Mouse (Mus musculus) hindbrain, postnatal 0 days (tissue): ENCODE measurements around the gene Zfp62. TPM values are rescaled to one million over a fixed set of nuclear protein-coding genes. Genes with fewer than 3 reads are reported as not detected.

Source experiments
- ATAC-seq: fragments of 200-750 bp; cut with Nextera tagmentation; 2 replicates; pipeline ENCODE4 v1.8.0; 2017; ENCODE audit warnings: mild to moderate bottlenecking, moderate TSS enrichment, moderate library complexity
- DNase-seq: peaks from one replicate; pipeline ENCODE4 v3.0.0-alpha.2; 2015; ENCODE audit warnings: low spot score
- H3K27ac ChIP-seq: fragments of 300-500 bp; sonication (generic); 2 replicates; pipeline ENCODE4 v1.5.1; 2014; ENCODE audit warnings: mild to moderate bottlenecking
- H3K27me3 ChIP-seq: fragments of 300-500 bp; sonication (generic); 2 replicates; pipeline ENCODE4 v1.6.1; 2014; ENCODE audit warnings: low read length, mixed read lengths; ENCODE audit not compliant: insufficient read depth
- H3K36me3 ChIP-seq: fragments of 300-500 bp; sonication (generic); 2 replicates; pipeline ENCODE4 v1.6.1; 2014; ENCODE audit warnings: low read length, mixed read lengths; ENCODE audit not compliant: insufficient read depth
- H3K4me1 ChIP-seq: fragments of 300-500 bp; sonication (generic); 2 replicates; pipeline ENCODE4 v1.6.1; 2014; ENCODE audit warnings: antibody characterized with exemption, low read length, mixed read lengths; ENCODE audit not compliant: insufficient read depth
- H3K4me2 ChIP-seq: fragments of 300-500 bp; sonication (generic); 2 replicates; pipeline ENCODE4 v1.6.1; 2014; ENCODE audit warnings: low read depth, mild to moderate bottlenecking, low read length, moderate library complexity, mixed read lengths
- H3K4me3 ChIP-seq: fragments of 300-500 bp; sonication (generic); 2 replicates; pipeline ENCODE4 v1.5.1; 2014; ENCODE audit warnings: low read length
- H3K9ac ChIP-seq: fragments of 300-500 bp; sonication (generic); replicated peaks from 2 replicates; pipeline ENCODE4 v1.6.1; 2014; ENCODE audit warnings: mild to moderate bottlenecking, low read length, moderate library complexity, mixed read lengths
- H3K9me3 ChIP-seq: fragments of 300-500 bp; sonication (generic); 2 replicates; pipeline ENCODE4 v1.6.1; 2016; ENCODE audit warnings: low read length, mixed read lengths
- CTCF ChIP-seq: IDR thresholded peaks from 2 replicates; pipeline ENCODE4 v1.5.1; 2016; ENCODE audit warnings: antibody characterized with exemption, control low read depth, low read depth
- WGBS: fragments of 180-500 bp; shearing (Covaris S2); extraction: QIAGEN DNeasy Blood & Tissue Kit; methylation state at CpG from one replicate; pipeline ENCODE4 v1.1.7; 2014; 5-methylcytosine and 5-hydroxymethylcytosine counted together
- polyA plus RNA-seq: library from polyadenylated mRNA; unstranded; fragments of >200 nt; fragmentation: Nextera tagmentation; extraction: Ambion mirVana; gene quantifications from 2 replicates; pipeline ENCODE4 v1.2.1, GENCODE M21; 2015
- total RNA-seq: library from RNA; depleted of rRNA; stranded (reverse); fragments of >200 nt; gene quantifications from 2 replicates; pipeline ENCODE4 v1.2.3, GENCODE M21; 2014

Zfp62 gene
- total and polyA plus RNA-seq, 2 experiments from 2014 or later: 25.0 to 25.8 TPM

- no peaks in the 10 kb centered on the region for H3K27me3 ChIP-seq
- 80% methylated on average over 5 of the region's 5 CpGs for WGBS
- 0 out of 2 replicates have a peak overlapping the region, but pooled peaks have one; percentile 66 for H3K4me2 ChIP-seq
- H3K9ac ChIP-seq: no peak overlapping the region
- H3K4me3 ChIP-seq: no peak overlapping the region
- H3K4me1 ChIP-seq: 0 out of 2 replicates have a peak, but pooled peaks cover 4% of the 10 kb centered on the region
- H3K9me3 ChIP-seq: no peaks in the 10 kb centered on the region
- DNase-seq (no peak), ATAC-seq (no peak)
- H3K27ac ChIP-seq: no peak overlapping the region
- no peak for TF ChIP-seq CTCF
- H3K36me3 ChIP-seq: peaks cover 4% of the 10 kb centered on the region; the same call in 1 of the 2 replicates
Observed at GRCm38 (mm10) chr11:49252048-49252447, 49.0 kb downstream of the Zfp62 start.

DNA sequence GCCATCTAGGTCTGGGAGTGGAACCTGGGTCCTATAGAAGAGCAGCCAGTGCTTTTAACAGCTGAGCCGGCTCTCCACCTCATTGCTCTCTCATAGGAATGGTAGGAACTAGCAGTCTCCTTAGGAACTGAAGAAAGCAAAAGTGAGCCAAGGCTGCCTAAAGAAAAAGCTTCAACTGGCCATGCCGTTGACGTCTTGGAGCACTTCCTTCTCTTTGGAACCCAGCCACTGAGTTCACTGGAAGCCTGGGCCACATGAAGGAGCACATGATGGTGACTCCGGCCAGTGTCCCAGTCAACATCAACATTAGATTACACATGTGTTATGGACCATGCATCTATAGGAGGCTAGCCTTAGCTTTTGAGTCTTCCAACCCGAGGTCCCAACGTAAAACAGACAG lies 49.9 kb downstream of the Zfp62 start:
- peaks cover 4% of the 10 kb centered on the region; the same call in 1 of the 2 replicates for H3K36me3 ChIP-seq
- H3K9me3 ChIP-seq: no peaks in the 10 kb centered on the region
- H3K4me3 ChIP-seq: no peak overlapping the region
- TF ChIP-seq CTCF: no peak
- H3K4me2 ChIP-seq: no peak overlapping the region
- no peaks in the 10 kb centered on the region for H3K4me1 ChIP-seq
- no peak for DNase-seq
- 83% methylated on average over 6 of the region's 6 CpGs for WGBS
- H3K9ac ChIP-seq: no peak overlapping the region
- H3K27ac ChIP-seq: no peak overlapping the region
- ATAC-seq: no peak
- no peaks in the 10 kb centered on the region for H3K27me3 ChIP-seq

- Histone ChIP-seq H3K27me3 (no peaks in the 10 kb centered on the region), H3K4me3 (no peak overlapping the region), H3K36me3 (peaks cover 13% of the 10 kb centered on the region; the same call in 1 of the 2 replicates), H3K9ac (no peak overlapping the region), H3K27ac (no peak overlapping the region), H3K4me2 (no peak overlapping the region), H3K9me3 (no peaks in the 10 kb centered on the region), H3K4me1 (no peaks in the 10 kb centered on the region)
- no peak for TF ChIP-seq CTCF
- ATAC-seq (no peak), DNase-seq (no peak)
- WGBS: 93% methylated on average over 2 of the region's 2 CpGs
Observed at GRCm38 (mm10) chr11:49259296-49259695, 56.2 kb downstream of the Zfp62 start.

DNA sequence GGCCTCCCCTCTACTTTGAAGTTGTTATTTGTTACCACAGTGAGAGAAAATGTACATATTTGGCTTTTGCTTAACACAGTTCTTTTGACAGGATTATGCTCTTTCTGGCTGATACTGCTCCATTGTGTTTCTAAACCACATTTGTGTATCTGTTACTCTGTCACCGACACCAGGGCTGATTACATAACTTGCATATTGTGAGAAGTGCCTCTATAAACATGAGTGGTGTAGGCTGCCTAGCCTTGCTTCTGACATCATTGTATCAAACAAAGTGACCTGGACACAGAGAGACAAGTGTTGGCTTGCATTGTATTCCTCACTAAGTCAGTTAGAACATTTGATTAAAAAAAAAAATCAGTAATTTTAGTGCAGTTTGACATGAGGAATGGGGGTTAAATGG lies 56.7 kb downstream of the Zfp62 start:
- no peak for TF ChIP-seq CTCF
- ATAC-seq: no peak
- no peaks in the 10 kb centered on the region for H3K27me3 ChIP-seq
- H3K4me1 ChIP-seq: no peaks in the 10 kb centered on the region
- 72% methylated on average over 1 of the region's 1 CpGs for WGBS
- no peak overlapping the region for H3K4me2 ChIP-seq
- H3K27ac ChIP-seq: no peak overlapping the region
- H3K9ac ChIP-seq: no peak overlapping the region
- no peak for DNase-seq
- H3K36me3 ChIP-seq: peaks cover 13% of the 10 kb centered on the region; the same call in 1 of the 2 replicates
- H3K4me3 ChIP-seq: no peak overlapping the region
- H3K9me3 ChIP-seq: no peaks in the 10 kb centered on the region

DNA sequence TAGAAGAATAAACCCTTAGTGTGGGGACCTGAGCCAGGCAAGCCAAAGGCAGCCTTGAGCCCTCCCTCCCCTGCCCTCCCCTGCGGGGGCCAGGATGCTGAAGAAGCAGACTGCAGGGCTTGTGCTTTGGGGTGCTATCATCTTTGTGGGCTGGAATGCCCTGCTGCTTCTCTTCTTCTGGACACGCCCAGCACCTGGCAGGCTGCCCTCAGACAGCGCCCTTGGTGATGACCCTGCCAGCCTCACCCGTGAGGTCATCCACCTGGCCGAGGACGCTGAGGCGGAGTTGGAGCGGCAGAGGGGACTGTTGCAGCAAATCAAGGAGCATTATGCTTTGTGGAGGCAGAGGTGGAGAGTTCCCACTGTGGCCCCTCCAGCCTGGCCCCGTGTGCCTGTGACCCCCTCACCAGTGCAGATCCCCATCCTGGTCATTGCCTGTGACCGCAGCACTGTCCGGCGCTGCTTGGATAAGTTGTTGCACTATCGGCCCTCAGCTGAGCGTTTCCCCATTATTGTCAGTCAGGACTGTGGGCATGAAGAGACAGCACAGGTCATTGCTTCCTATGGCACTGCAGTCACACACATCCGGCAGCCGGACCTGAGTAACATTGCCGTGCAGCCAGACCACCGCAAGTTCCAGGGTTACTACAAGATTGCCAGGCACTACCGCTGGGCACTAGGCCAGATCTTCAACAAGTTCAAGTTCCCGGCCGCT lies 57.7 kb downstream of the Zfp62 start:
- Histone ChIP-seq H3K4me1 (no peaks in the 10 kb centered on the region), H3K4me3 (no peak overlapping the region), H3K9ac (no peak overlapping the region), H3K9me3 (no peaks in the 10 kb centered on the region), H3K36me3 (peaks cover 13% of the 10 kb centered on the region; the same call in 1 of the 2 replicates), H3K27me3 (no peaks in the 10 kb centered on the region), H3K4me2 (no peak overlapping the region), H3K27ac (no peak overlapping the region)
- 88% methylated on average over 21 of the region's 21 CpGs for WGBS
- ATAC-seq (no peak), DNase-seq (no peak)
- no peak for TF ChIP-seq CTCF

DNA sequence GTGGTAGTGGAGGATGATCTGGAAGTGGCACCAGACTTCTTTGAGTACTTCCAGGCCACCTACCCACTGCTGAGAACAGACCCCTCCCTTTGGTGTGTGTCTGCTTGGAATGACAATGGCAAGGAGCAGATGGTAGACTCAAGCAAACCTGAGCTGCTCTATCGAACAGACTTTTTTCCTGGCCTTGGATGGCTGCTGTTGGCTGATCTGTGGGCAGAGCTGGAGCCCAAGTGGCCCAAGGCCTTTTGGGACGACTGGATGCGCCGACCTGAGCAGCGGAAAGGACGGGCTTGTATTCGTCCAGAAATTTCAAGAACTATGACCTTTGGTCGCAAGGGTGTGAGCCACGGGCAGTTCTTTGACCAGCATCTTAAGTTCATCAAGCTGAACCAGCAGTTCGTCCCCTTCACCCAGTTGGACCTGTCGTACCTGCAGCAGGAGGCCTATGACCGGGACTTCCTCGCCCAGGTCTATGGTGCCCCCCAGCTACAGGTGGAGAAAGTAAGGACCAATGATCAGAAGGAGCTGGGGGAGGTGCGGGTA lies 58.3 kb downstream of the Zfp62 start:
- 89% methylated on average over 14 of the region's 14 CpGs for WGBS

DNA sequence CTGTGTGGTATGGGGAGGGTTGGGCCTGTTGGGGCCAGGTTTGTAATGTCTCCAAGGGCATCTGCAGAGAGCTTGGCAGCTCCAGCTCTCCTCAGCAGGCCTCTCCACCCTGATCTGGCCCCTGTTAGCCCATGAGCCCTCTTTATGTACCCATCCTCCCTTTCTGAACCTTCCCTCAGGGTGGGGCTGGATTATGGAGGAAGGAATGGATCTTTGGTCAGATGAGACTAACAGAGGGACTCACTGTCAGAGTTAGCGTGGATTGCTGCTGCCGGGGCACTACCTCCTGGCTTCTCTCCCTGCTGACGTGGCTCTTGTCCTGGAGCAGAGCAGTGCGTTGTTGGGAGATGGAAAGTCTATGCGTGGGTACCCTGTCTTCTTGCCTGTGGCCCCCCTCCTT lies 59.2 kb downstream of the Zfp62 start:
- peaks cover 13% of the 10 kb centered on the region; the same call in 1 of the 2 replicates for H3K36me3 ChIP-seq
- DNase-seq: no peak
- TF ChIP-seq CTCF: no peak
- no peak overlapping the region for H3K9ac ChIP-seq
- WGBS: 77% methylated on average over 5 of the region's 5 CpGs
- ATAC-seq: no peak
- no peak overlapping the region for H3K4me2 ChIP-seq
- H3K9me3 ChIP-seq: no peaks in the 10 kb centered on the region
- no peak overlapping the region for H3K4me3 ChIP-seq
- no peaks in the 10 kb centered on the region for H3K4me1 ChIP-seq
- no peak overlapping the region for H3K27ac ChIP-seq
- H3K27me3 ChIP-seq: no peaks in the 10 kb centered on the region

More for the DNA sequence above, 58.3 kb downstream of the Zfp62 start:
- no peaks in the 10 kb centered on the region for H3K4me1 ChIP-seq
- ATAC-seq (no peak), DNase-seq (no peak)
- H3K4me2 ChIP-seq: no peak overlapping the region
- TF ChIP-seq CTCF: no peak
- H3K4me3 ChIP-seq: no peak overlapping the region
- H3K27me3 ChIP-seq: no peaks in the 10 kb centered on the region
- no peak overlapping the region for H3K27ac ChIP-seq
- H3K36me3 ChIP-seq: peaks cover 13% of the 10 kb centered on the region; the same call in 1 of the 2 replicates
- H3K9ac ChIP-seq: no peak overlapping the region
- no peaks in the 10 kb centered on the region for H3K9me3 ChIP-seq
